11 mouse cellular contexts compared by ENCODE assay signal in the genomic region with DNA sequence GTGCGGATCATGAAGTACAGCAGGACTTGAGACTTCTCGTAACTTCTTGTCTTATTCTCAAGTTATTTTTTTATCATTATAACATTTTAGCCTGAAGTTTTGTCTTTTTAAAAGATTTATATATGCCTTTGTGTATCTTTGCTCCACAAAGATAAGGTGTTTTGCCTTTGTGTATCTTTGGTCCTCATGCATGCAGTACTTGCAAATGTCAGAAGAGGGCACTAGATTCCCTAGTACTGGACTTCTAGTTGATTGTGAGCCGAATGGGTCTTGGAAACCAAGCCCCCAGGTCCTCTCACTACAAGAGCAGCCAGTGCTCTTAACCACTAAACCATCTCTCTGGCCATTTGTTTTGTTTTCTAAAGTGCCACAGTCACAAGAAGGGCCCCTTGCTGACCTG. TPM values are rescaled to one million over a fixed set of nuclear protein-coding genes. Genes with fewer than 3 reads are reported as not detected.
DNase-seq lines count a peak whose midpoint lies in the region; ATAC-seq and TF ChIP-seq lines count a peak whose summit lies in the region.
"Had no signal": no experiment of that assay in that cellular context is flagged by ENCODE, and none has a peak within 500 bp of the region (broad histone marks: within the 10 kb centered on the region; RNA-seq: fewer than 3 reads in every experiment).

No protein-coding gene starts in this region.

- H3K9me3 ChIP-seq in forebrain, postnatal 0 days (ENCODE audit: low read length), result no peaks in the 10 kb centered on the region
- no peaks in the 10 kb centered on the region for H3K9me3 ChIP-seq in forebrain, embryonic 15.5 days
- H3K9me3 ChIP-seq in liver, postnatal 0 days (ENCODE audit: low read length), result no peaks in the 10 kb centered on the region
- no peaks in the 10 kb centered on the region for H3K9me3 ChIP-seq in liver, embryonic 12.5 days (replicated peaks)
- H3K9me3 ChIP-seq: forebrain, embryonic 12.5 days had no signal

- ATAC-seq in forebrain, postnatal 0 days, result no peak
- no peak for ATAC-seq in forebrain, embryonic 15.5 days (replicated peaks)
- no peak for ATAC-seq in liver, postnatal 0 days
- no peak for ATAC-seq in liver, embryonic 12.5 days
- ATAC-seq in megakaryocyte-erythroid progenitor cell, adult 5-6 weeks (replicated peaks; ENCODE audit: low FRiP score, low TSS enrichment, poor library complexity, severe bottlenecking), result peak; percentile 66; the same call in 1 of the 2 replicates

- peak; percentile 25 for DNase-seq in forebrain, postnatal 0 days
- no peak for DNase-seq in liver, postnatal 0 days
- DNase-seq in NIH3T3 (ENCODE audit: low read depth), result peak; percentile 40
- DNase-seq in urinary bladder, postnatal 36 days (ENCODE audit: low spot score in 2 of 2), result no peak
- no peak for DNase-seq in heart, postnatal 36 days

- no peak overlapping the region for H3K27ac ChIP-seq in forebrain, postnatal 0 days (ENCODE audit: low read depth, low read length)
- H3K27ac ChIP-seq in forebrain, embryonic 15.5 days (replicated peaks), result no peak overlapping the region
- H3K27ac ChIP-seq in liver, postnatal 0 days (ENCODE audit: low read depth), result no peak overlapping the region
- H3K27ac ChIP-seq in liver, embryonic 12.5 days, result no peak overlapping the region
- H3K27ac ChIP-seq: forebrain, embryonic 12.5 days had no signal

- no peak overlapping the region for H3K9ac ChIP-seq in forebrain, postnatal 0 days
- no peak overlapping the region for H3K9ac ChIP-seq in forebrain, embryonic 15.5 days (replicated peaks)
- no peak overlapping the region for H3K9ac ChIP-seq in liver, postnatal 0 days (replicated peaks)
- H3K9ac ChIP-seq in liver, embryonic 12.5 days, result no peak overlapping the region
- H3K9ac ChIP-seq: forebrain, embryonic 12.5 days had no signal

- H3K36me3 ChIP-seq in forebrain, postnatal 0 days (ENCODE audit: insufficient read depth), result no peaks in the 10 kb centered on the region
- no peaks in the 10 kb centered on the region for H3K36me3 ChIP-seq in forebrain, embryonic 15.5 days
- no peaks in the 10 kb centered on the region for H3K36me3 ChIP-seq in liver, postnatal 0 days (replicated peaks; ENCODE audit: insufficient read depth, low read length)
- no peaks in the 10 kb centered on the region for H3K36me3 ChIP-seq in liver, embryonic 12.5 days
- H3K36me3 ChIP-seq: forebrain, embryonic 12.5 days had no signal

- peak; percentile 63 for TF ChIP-seq CTCF in forebrain, postnatal 0 days (IDR thresholded peaks at IDR 0.05; ENCODE audit: low read depth)
- peak; percentile 53 for TF ChIP-seq CTCF in liver, postnatal 0 days (IDR thresholded peaks at IDR 0.05; ENCODE audit: low read depth)

- intact Hi-C loops in heart, postnatal 36 days (cut with DNase I), result no loop called here

- no peak overlapping the region for H3K4me3 ChIP-seq in forebrain, postnatal 0 days (ENCODE audit: low read depth, low read length)
- H3K4me3 ChIP-seq in forebrain, embryonic 15.5 days, result no peak overlapping the region
- no peak overlapping the region for H3K4me3 ChIP-seq in liver, postnatal 0 days (ENCODE audit: low read depth, low read length)
- no peak overlapping the region for H3K4me3 ChIP-seq in liver, embryonic 12.5 days
- H3K4me3 ChIP-seq: forebrain, embryonic 12.5 days had no signal

- H3K4me1 ChIP-seq in forebrain, postnatal 0 days (ENCODE audit: insufficient read depth), result no peaks in the 10 kb centered on the region
- no peaks in the 10 kb centered on the region for H3K4me1 ChIP-seq in forebrain, embryonic 15.5 days
- H3K4me1 ChIP-seq in liver, postnatal 0 days (ENCODE audit: insufficient read depth), result no peaks in the 10 kb centered on the region
- no peaks in the 10 kb centered on the region for H3K4me1 ChIP-seq in liver, embryonic 12.5 days

- WGBS in forebrain, postnatal 0 days, result 72% methylated on average over 3 of the region's 3 CpGs
- 63% methylated on average over 3 of the region's 3 CpGs for WGBS in forebrain, embryonic 15.5 days
- 58% methylated on average over 3 of the region's 3 CpGs for WGBS in liver, postnatal 0 days (ENCODE audit: insufficient replicate concordance)
- WGBS in liver, embryonic 12.5 days (ENCODE audit: insufficient replicate concordance), result 53% methylated on average over 3 of the region's 3 CpGs

- no peak overlapping the region for H3K4me2 ChIP-seq in forebrain, postnatal 0 days (ENCODE audit: low read depth)
- no peak overlapping the region for H3K4me2 ChIP-seq in forebrain, embryonic 15.5 days (replicated peaks)
- H3K4me2 ChIP-seq in liver, postnatal 0 days (ENCODE audit: low read depth, low read length), result no peak overlapping the region
- no peak overlapping the region for H3K4me2 ChIP-seq in liver, embryonic 12.5 days
- H3K4me2 ChIP-seq: forebrain, embryonic 12.5 days had no signal

- no peaks in the 10 kb centered on the region for H3K27me3 ChIP-seq in forebrain, postnatal 0 days (ENCODE audit: insufficient read depth, low read length)
- no peaks in the 10 kb centered on the region for H3K27me3 ChIP-seq in forebrain, embryonic 15.5 days
- H3K27me3 ChIP-seq in liver, postnatal 0 days (ENCODE audit: insufficient read depth, low read length), result no peaks in the 10 kb centered on the region
- no peaks in the 10 kb centered on the region for H3K27me3 ChIP-seq in liver, embryonic 12.5 days (replicated peaks)
- H3K27me3 ChIP-seq: forebrain, embryonic 12.5 days had no signal

- TF ChIP-seq EP300 in liver, postnatal 0 days (IDR thresholded peaks at IDR 0.05; ENCODE audit: low read depth), result no peak

RNA-seq across cellular contexts. Expression of gene Gm17087, which starts 13.6 kb away (rescaled TPM):
- total RNA-seq in forebrain, postnatal 0 days (2014; rRNA removed), result not detected in 2 replicates
- not detected in 2 replicates for polyA plus RNA-seq in forebrain, postnatal 0 days (2015; fragmentation: Nextera tagmentation; extraction: Ambion mirVana)
- not detected in 2 replicates for polyA plus RNA-seq in forebrain, embryonic 15.5 days (2015; fragmentation: Nextera tagmentation; extraction: Ambion mirVana)
- not detected in 2 replicates for polyA plus RNA-seq in liver, postnatal 0 days (2015; fragmentation: Nextera tagmentation; extraction: Ambion mirVana)
- polyA plus RNA-seq in liver, embryonic 12.5 days (2016; fragmentation: Nextera tagmentation; extraction: Ambion mirVana), result not detected in 2 replicates
- total RNA-seq in megakaryocyte-erythroid progenitor cell, adult 5-6 weeks (2014; fragmentation: Nextera tagmentation), result not detected in 2 replicates
- total RNA-seq in megakaryocyte-erythroid progenitor cell, adult 5-6 weeks (2017), result not detected in 2 replicates
- total RNA-seq in heart, postnatal 36 days (2021), result not detected
- total RNA-seq: left cerebral cortex, adult 18-20 months; neutrophil, adult 5-6 weeks had no signal
- polyA plus RNA-seq: forebrain, embryonic 12.5 days had no signal

RNA-seq across cellular contexts. Expression of gene Pde10a, which starts 55.2 kb away (rescaled TPM):
- 55.4 and 71.2 TPM in 2 replicates for total RNA-seq in forebrain, postnatal 0 days (2014; rRNA removed)
- polyA plus RNA-seq in forebrain, postnatal 0 days (2015; fragmentation: Nextera tagmentation; extraction: Ambion mirVana), result 11.6 and 14.7 TPM in 2 replicates
- 21.5 and 21.9 TPM in 2 replicates for polyA plus RNA-seq in forebrain, embryonic 15.5 days (2015; fragmentation: Nextera tagmentation; extraction: Ambion mirVana)
- 0.90 and 1.0 TPM in 2 replicates for polyA plus RNA-seq in liver, postnatal 0 days (2015; fragmentation: Nextera tagmentation; extraction: Ambion mirVana)
- polyA plus RNA-seq in liver, embryonic 12.5 days (2016; fragmentation: Nextera tagmentation; extraction: Ambion mirVana), result 1.1 and 1.7 TPM in 2 replicates
- 0.67 and 1.7 TPM in 2 replicates for total RNA-seq in megakaryocyte-erythroid progenitor cell, adult 5-6 weeks (2014; fragmentation: Nextera tagmentation)
- 2.7 and 7.8 TPM in 2 replicates for total RNA-seq in megakaryocyte-erythroid progenitor cell, adult 5-6 weeks (2017)
- total RNA-seq in heart, postnatal 36 days (2021), result 1 to 10 TPM; 2.7 to 3.5 TPM
- total RNA-seq: neutrophil, adult 5-6 weeks had no signal

Comparison
In these comparisons a context has a peak if more than half of its experiments do, and no peak if none do; other contexts are left out.
1. DNase-seq: peak in forebrain, postnatal 0 days (single experiment) and NIH3T3 (single experiment); none in liver, postnatal 0 days (single experiment), urinary bladder, postnatal 36 days (0 of 2) and heart, postnatal 36 days (0 of 2).